Mouse (Mus musculus): ENCODE results near the gene Nde1. TPM values are rescaled to one million over a fixed set of nuclear protein-coding genes. Genes with fewer than 3 reads are reported as not detected.
A peak's percentile ranks its signal among the peaks of the same experiment; 100 is the strongest.

The Nde1 gene
- polyA plus RNA-seq, 2 experiments = 41.8 to 43.3 TPM

- Histone ChIP-seq H3K4me1 (replicated peaks; ENCODE audit: control insufficient read depth in 2 of 2, insufficient read depth in 2 of 2, low read length in 1 of 2) (no peaks in the 10 kb centered on the region), H3K4me2 (ENCODE audit: low read depth) (no peak overlapping the region), H3K4me3 (ENCODE audit: insufficient read depth in 1 of 2, low read depth in 2 of 2, low read length in 2 of 2) (no peak overlapping the region), H3K36me3 (replicated peaks; ENCODE audit: control insufficient read depth, insufficient read depth, low read depth) (peaks cover 44% of the 10 kb centered on the region), H3K9me3 (ENCODE audit: control insufficient read depth, low read length) (no peaks in the 10 kb centered on the region), H3K27ac (no peak overlapping the region), H3K9ac (replicated peaks) (no peak overlapping the region), H3K27me3 (ENCODE audit: control insufficient read depth, insufficient read depth, low read length) (no peaks in the 10 kb centered on the region)
- 86% methylated on average over 3 of the region's 3 CpGs for WGBS (ENCODE audit: insufficient replicate concordance)
- ATAC-seq (ENCODE audit: insufficient read depth) (no peak), DNase-seq (ENCODE audit: low read depth in 3 of 3, low spot score in 3 of 3) (no peak)
- TF ChIP-seq EP300 (IDR thresholded peaks at IDR 0.05; ENCODE audit: low read depth) = no peak
- TF ChIP-seq CTCF (IDR thresholded peaks at IDR 0.05; ENCODE audit: low read depth) = no peak
These were observed 31.7 kb upstream of the Nde1 start for GRCm38 (mm10) chr16:14131376-14131775.

GRCm38 (mm10) chr16:14131838-14132237 lies 31.2 kb upstream of the Nde1 start:
- DNase-seq (ENCODE audit: low read depth in 3 of 3, low spot score in 3 of 3) (no peak), ATAC-seq (ENCODE audit: insufficient read depth) (peak; percentile 45; the same call in 1 of the 2 replicates)
- no peaks in the 10 kb centered on the region for H3K4me1 ChIP-seq (replicated peaks; ENCODE audit: control insufficient read depth in 2 of 2, insufficient read depth in 2 of 2, low read length in 1 of 2)
- H3K4me3 ChIP-seq (ENCODE audit: insufficient read depth in 1 of 2, low read depth in 2 of 2, low read length in 2 of 2) = no peak overlapping the region
- H3K9me3 ChIP-seq (ENCODE audit: control insufficient read depth, low read length) = no peaks in the 10 kb centered on the region
- H3K27me3 ChIP-seq (ENCODE audit: control insufficient read depth, insufficient read depth, low read length) = no peaks in the 10 kb centered on the region
- no peak overlapping the region for H3K9ac ChIP-seq (replicated peaks)
- no peak for TF ChIP-seq CTCF (IDR thresholded peaks at IDR 0.05; ENCODE audit: low read depth)
- TF ChIP-seq EP300 (IDR thresholded peaks at IDR 0.05; ENCODE audit: low read depth) = no peak
- no peak overlapping the region for H3K27ac ChIP-seq
- peaks cover 46% of the 10 kb centered on the region for H3K36me3 ChIP-seq (replicated peaks; ENCODE audit: control insufficient read depth, insufficient read depth, low read depth)
- 67% methylated on average over 5 of the region's 5 CpGs for WGBS (ENCODE audit: insufficient replicate concordance)
- no peak overlapping the region for H3K4me2 ChIP-seq (ENCODE audit: low read depth)

GRCm38 (mm10) chr16:14135014-14135413 lies 28.1 kb upstream of the Nde1 start:
- Histone ChIP-seq H3K4me3 (ENCODE audit: insufficient read depth in 1 of 2, low read depth in 2 of 2, low read length in 2 of 2) (no peak overlapping the region), H3K27me3 (ENCODE audit: control insufficient read depth, insufficient read depth, low read length) (no peaks in the 10 kb centered on the region), H3K9ac (replicated peaks) (no peak overlapping the region), H3K36me3 (replicated peaks; ENCODE audit: control insufficient read depth, insufficient read depth, low read depth) (peaks cover 47% of the 10 kb centered on the region), H3K4me2 (ENCODE audit: low read depth) (no peak overlapping the region), H3K4me1 (replicated peaks; ENCODE audit: control insufficient read depth in 2 of 2, insufficient read depth in 2 of 2, low read length in 1 of 2) (no peaks in the 10 kb centered on the region), H3K9me3 (ENCODE audit: control insufficient read depth, low read length) (no peaks in the 10 kb centered on the region), H3K27ac (no peak overlapping the region)
- TF ChIP-seq CTCF (IDR thresholded peaks at IDR 0.05; ENCODE audit: low read depth) = no peak
- no peak for TF ChIP-seq EP300 (IDR thresholded peaks at IDR 0.05; ENCODE audit: low read depth)
- WGBS (ENCODE audit: insufficient replicate concordance) = 52% methylated on average over 2 of the region's 2 CpGs
- ATAC-seq (ENCODE audit: insufficient read depth) (no peak), DNase-seq (ENCODE audit: low read depth in 3 of 3, low spot score in 3 of 3) (no peak)

GRCm38 (mm10) chr16:14137976-14138561 lies 25.0 kb upstream of the Nde1 start:
- no peak overlapping the region for H3K4me3 ChIP-seq (ENCODE audit: insufficient read depth in 1 of 2, low read depth in 2 of 2, low read length in 2 of 2)
- no peak overlapping the region for H3K9ac ChIP-seq (replicated peaks)
- no peak for DNase-seq (ENCODE audit: low read depth in 3 of 3, low spot score in 3 of 3)
- no peak overlapping the region for H3K4me2 ChIP-seq (ENCODE audit: low read depth)
- 78% methylated on average over 1 of the region's 1 CpGs for WGBS (ENCODE audit: insufficient replicate concordance)
- H3K27me3 ChIP-seq (ENCODE audit: control insufficient read depth, insufficient read depth, low read length) = no peaks in the 10 kb centered on the region
- H3K36me3 ChIP-seq (replicated peaks; ENCODE audit: control insufficient read depth, insufficient read depth, low read depth) = peaks cover 52% of the 10 kb centered on the region
- no peaks in the 10 kb centered on the region for H3K9me3 ChIP-seq (ENCODE audit: control insufficient read depth, low read length)
- TF ChIP-seq CTCF (IDR thresholded peaks at IDR 0.05; ENCODE audit: low read depth) = no peak
- TF ChIP-seq EP300 (IDR thresholded peaks at IDR 0.05; ENCODE audit: low read depth) = no peak
- no peak overlapping the region for H3K27ac ChIP-seq
- H3K4me1 ChIP-seq (replicated peaks; ENCODE audit: control insufficient read depth in 2 of 2, insufficient read depth in 2 of 2, low read length in 1 of 2) = no peaks in the 10 kb centered on the region
- ATAC-seq (ENCODE audit: insufficient read depth) = no peak

- Histone ChIP-seq H3K27ac (no peak overlapping the region), H3K9ac (replicated peaks) (no peak overlapping the region), H3K9me3 (ENCODE audit: control insufficient read depth, low read length) (no peaks in the 10 kb centered on the region), H3K4me3 (ENCODE audit: insufficient read depth in 1 of 2, low read depth in 2 of 2, low read length in 2 of 2) (no peak overlapping the region), H3K27me3 (ENCODE audit: control insufficient read depth, insufficient read depth, low read length) (no peaks in the 10 kb centered on the region), H3K4me2 (ENCODE audit: low read depth) (no peak overlapping the region), H3K36me3 (replicated peaks; ENCODE audit: control insufficient read depth, insufficient read depth, low read depth) (peaks cover 52% of the 10 kb centered on the region), H3K4me1 (replicated peaks; ENCODE audit: control insufficient read depth in 2 of 2, insufficient read depth in 2 of 2, low read length in 1 of 2) (no peaks in the 10 kb centered on the region)
- no peak for DNase-seq (ENCODE audit: low read depth in 3 of 3, low spot score in 3 of 3)
- TF ChIP-seq EP300 (IDR thresholded peaks at IDR 0.05; ENCODE audit: low read depth) (no peak), CTCF (IDR thresholded peaks at IDR 0.05; ENCODE audit: low read depth) (no peak)
- no peak for ATAC-seq (ENCODE audit: insufficient read depth)
These were observed 24.0 kb upstream of the Nde1 start for GRCm38 (mm10) chr16:14139106-14139505.
